Mouse (Mus musculus): ENCODE results near the gene Ptrhd1. TPM values are rescaled to one million over a fixed set of nuclear protein-coding genes. Genes with fewer than 3 reads are reported as not detected.
A peak's percentile ranks its signal among the peaks of the same experiment; 100 is the strongest.

The Ptrhd1 gene
- total and polyA plus RNA-seq, 3 experiments: 3.6 to 9.3 (median 6.7) TPM

DNA sequence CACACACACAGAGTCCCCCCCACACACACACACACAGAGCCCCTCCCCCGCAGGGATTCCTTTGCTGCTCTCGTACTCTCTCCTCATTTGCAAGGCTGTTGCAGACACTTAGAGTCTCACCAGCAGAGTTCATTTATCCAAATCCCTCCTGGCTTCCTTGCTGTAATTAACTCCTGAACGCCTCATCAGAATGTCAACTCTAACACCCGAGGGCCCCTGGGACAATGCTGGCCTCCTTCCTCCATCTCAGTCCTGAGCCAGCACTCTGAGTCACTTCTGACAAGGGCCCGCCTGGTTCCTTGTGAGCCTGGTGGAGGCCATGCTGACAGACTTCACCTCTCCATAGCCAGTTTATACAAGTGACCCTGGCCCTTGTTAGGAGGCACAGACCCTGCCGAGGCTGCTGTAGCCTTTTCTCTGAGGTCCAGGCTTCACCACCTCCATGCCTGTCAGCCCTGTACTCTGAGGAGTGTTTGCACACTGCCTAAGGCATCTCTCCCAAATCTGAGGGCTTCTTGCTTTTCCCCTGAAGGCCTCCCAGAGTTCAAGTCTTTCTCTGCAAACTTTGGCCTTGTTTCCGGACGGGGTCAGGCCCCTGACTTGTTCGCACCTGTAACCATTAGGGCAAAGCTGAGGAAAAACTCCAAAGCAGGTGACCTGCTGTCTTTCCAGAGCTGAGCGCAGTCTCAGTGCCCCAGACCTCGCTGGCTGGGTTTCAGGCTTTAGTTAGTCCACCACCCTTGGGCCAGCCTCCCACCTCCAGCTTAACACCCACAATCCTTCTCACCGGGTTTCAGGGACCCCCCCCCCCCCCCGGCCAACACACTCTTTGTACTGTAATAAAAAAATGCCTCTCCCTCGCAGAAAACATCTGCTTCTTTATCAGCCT, 45.4 kb upstream of the Ptrhd1 start:
- Histone ChIP-seq H3K79me2 (replicated peaks; ENCODE audit: control insufficient read depth, extremely low read depth, insufficient read depth, poor library complexity, severe bottlenecking) (no peaks in the 10 kb centered on the region), H3K27ac (ENCODE audit: insufficient read depth, low read depth) (no peak overlapping the region), H3K9ac (ENCODE audit: insufficient read depth, low read depth) (no peak overlapping the region), H3K9me3 (replicated peaks; ENCODE audit: low read length) (no peaks in the 10 kb centered on the region), H3K4me1 (ENCODE audit: control insufficient read depth in 1 of 2, insufficient read depth in 2 of 2) (peaks cover 2 to 13% of the 10 kb centered on the region in 2 experiments; a peak in 3 of 4 replicates), H3K4me3 (replicated peaks in 1 of 3; ENCODE audit: low read depth in 2 of 3, low read length in 2 of 3, poor library complexity in 1 of 3) (peak overlapping the region in 1 of 3 experiments; percentile 7), H3K27me3 (replicated peaks) (no peaks in the 10 kb centered on the region), H3K36me3 (replicated peaks in 1 of 2; ENCODE audit: control insufficient read depth in 1 of 2, insufficient read depth in 1 of 2, low read length in 1 of 2) (no peaks in the 10 kb centered on the region), H3K4me2 (ENCODE audit: insufficient read depth, low read depth, poor library complexity, severe bottlenecking) (no peak overlapping the region)
- in situ Hi-C loops (cut with MboI; ENCODE audit: low pct_ligation_motif_present, low pct_unique_long_range_greater_than_20kb, low sequenced_read_pairs) (no loop called here), dilution Hi-C loops (cut with MboI; ENCODE audit: extremely low pct_ligation_motif_present, extremely low pct_unique_long_range_greater_than_20kb, low sequenced_read_pairs) (no loop called here)
- TF ChIP-seq CHD2 (IDR thresholded peaks at IDR 0.05; ENCODE audit: low read length): 0 out of 2 replicates have a peak, but pooled peaks have one; percentile 11
- TF ChIP-seq SMC3 (IDR thresholded peaks at IDR 0.05; ENCODE audit: low read depth, low read length): no peak
- TF ChIP-seq HCFC1 (IDR thresholded peaks at IDR 0.05; ENCODE audit: low read depth, low read length): no peak
- DNase-seq (ENCODE audit: extremely low read depth): peak; percentile 37

DNA sequence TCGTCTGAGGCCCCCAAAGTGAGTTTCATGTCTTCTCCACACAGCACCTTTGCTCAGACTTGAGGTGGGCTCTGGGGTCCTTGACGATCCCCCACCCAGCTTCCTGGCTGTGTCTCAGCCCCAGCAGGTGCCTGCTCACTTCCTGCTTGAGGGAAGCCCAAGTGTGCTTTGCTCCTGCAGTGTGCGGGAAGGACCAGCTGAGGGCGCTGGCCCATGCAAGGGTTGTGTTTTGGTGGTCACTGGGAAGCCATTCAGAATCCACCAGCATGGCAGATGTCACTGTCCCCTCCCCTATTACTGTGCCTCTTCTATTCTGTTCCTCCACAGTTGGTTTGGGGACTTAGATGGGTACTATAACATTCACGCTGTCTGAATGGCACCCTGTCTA, 44.8 kb upstream of the Ptrhd1 start:
- Histone ChIP-seq H3K4me3 (replicated peaks in 1 of 3; ENCODE audit: low read depth in 2 of 3, low read length in 2 of 3, poor library complexity in 1 of 3) (no peak overlapping the region), H3K4me2 (ENCODE audit: insufficient read depth, low read depth, poor library complexity, severe bottlenecking) (no peak overlapping the region), H3K9ac (ENCODE audit: insufficient read depth, low read depth) (no peak overlapping the region), H3K9me3 (replicated peaks; ENCODE audit: low read length) (no peaks in the 10 kb centered on the region), H3K36me3 (replicated peaks in 1 of 2; ENCODE audit: control insufficient read depth in 1 of 2, insufficient read depth in 1 of 2, low read length in 1 of 2) (no peaks in the 10 kb centered on the region), H3K79me2 (replicated peaks; ENCODE audit: control insufficient read depth, extremely low read depth, insufficient read depth, poor library complexity, severe bottlenecking) (no peaks in the 10 kb centered on the region), H3K27ac (ENCODE audit: insufficient read depth, low read depth) (no peak overlapping the region), H3K27me3 (replicated peaks) (no peaks in the 10 kb centered on the region), H3K4me1 (ENCODE audit: control insufficient read depth in 1 of 2, insufficient read depth in 2 of 2) (peaks cover 2 to 13% of the 10 kb centered on the region in 2 experiments; a peak in 3 of 4 replicates)
- TF ChIP-seq CTCF (conservative IDR thresholded peaks at IDR 0.05 in 1 of 2, IDR thresholded peaks at IDR 0.05 in 1 of 2; ENCODE audit: low read depth in 2 of 2, low read length in 2 of 2): peak; percentile 48 to 49; a peak in 3 of 4 replicates
- TF ChIP-seq MAX (IDR thresholded peaks at IDR 0.05; ENCODE audit: low read length): no peak
- TF ChIP-seq ELF1 (IDR thresholded peaks at IDR 0.05; ENCODE audit: low read depth, low read length): peak; percentile 73
- no peak for TF ChIP-seq POLR2A (IDR thresholded peaks at IDR 0.05; ENCODE audit: low read depth, low read length)
- TF ChIP-seq JUND (conservative IDR thresholded peaks at IDR 0.05; ENCODE audit: low read depth, low read length): no peak
- TF ChIP-seq ZMIZ1 (IDR thresholded peaks at IDR 0.05; ENCODE audit: low read depth, low read length): no peak
- dilution Hi-C loops (cut with MboI; ENCODE audit: extremely low pct_ligation_motif_present, extremely low pct_unique_long_range_greater_than_20kb, low sequenced_read_pairs) (no loop called here), in situ Hi-C loops (cut with MboI; ENCODE audit: low pct_ligation_motif_present, low pct_unique_long_range_greater_than_20kb, low sequenced_read_pairs) (no loop called here)
- peak; percentile 64 for DNase-seq (ENCODE audit: extremely low read depth)

DNA sequence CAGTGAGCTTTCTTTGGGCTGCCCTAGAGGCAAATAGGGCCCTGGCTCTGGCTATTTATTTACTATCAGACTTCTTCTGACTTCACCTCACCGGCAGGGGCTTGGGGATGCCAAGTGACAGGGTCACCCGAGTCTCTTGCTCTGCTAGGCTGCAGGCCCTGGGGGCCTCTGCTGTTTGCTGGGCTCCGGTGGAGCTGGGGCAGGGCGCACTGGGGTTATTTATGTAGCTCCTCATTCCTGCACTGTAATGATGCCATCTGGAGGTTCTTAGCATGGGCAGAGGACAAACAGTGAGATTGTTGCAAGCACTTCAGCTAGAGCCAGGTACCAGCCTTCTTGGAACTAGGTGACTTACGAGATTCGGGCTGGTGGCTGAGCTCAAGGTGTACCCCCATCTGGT, 41.3 kb upstream of the Ptrhd1 start:
- dilution Hi-C loops (cut with MboI; ENCODE audit: extremely low pct_ligation_motif_present, extremely low pct_unique_long_range_greater_than_20kb, low sequenced_read_pairs): no loop called here
- DNase-seq (ENCODE audit: extremely low read depth): no peak

More for the DNA sequence above, 41.3 kb upstream of the Ptrhd1 start:
- H3K9ac ChIP-seq (ENCODE audit: insufficient read depth, low read depth): no peak overlapping the region
- no peaks in the 10 kb centered on the region for H3K36me3 ChIP-seq (replicated peaks in 1 of 2; ENCODE audit: control insufficient read depth in 1 of 2, insufficient read depth in 1 of 2, low read length in 1 of 2)
- H3K4me3 ChIP-seq (replicated peaks in 1 of 3; ENCODE audit: low read depth in 2 of 3, low read length in 2 of 3, poor library complexity in 1 of 3): no peak overlapping the region
- in situ Hi-C loops (cut with MboI; ENCODE audit: low pct_ligation_motif_present, low pct_unique_long_range_greater_than_20kb, low sequenced_read_pairs): no loop called here
- no peaks in the 10 kb centered on the region for H3K79me2 ChIP-seq (replicated peaks; ENCODE audit: control insufficient read depth, extremely low read depth, insufficient read depth, poor library complexity, severe bottlenecking)
- peaks cover 2 to 13% of the 10 kb centered on the region in 2 experiments; a peak in 3 of 4 replicates for H3K4me1 ChIP-seq (ENCODE audit: control insufficient read depth in 1 of 2, insufficient read depth in 2 of 2)
- H3K27me3 ChIP-seq (replicated peaks): no peaks in the 10 kb centered on the region
- TF ChIP-seq RCOR1 (conservative IDR thresholded peaks at IDR 0.05; ENCODE audit: low read depth, low read length) (no peak), MXI1 (IDR thresholded peaks at IDR 0.05; ENCODE audit: low read depth, low read length) (no peak), BHLHE40 (IDR thresholded peaks at IDR 0.05; ENCODE audit: low read depth, low read length) (no peak), HCFC1 (IDR thresholded peaks at IDR 0.05; ENCODE audit: low read depth, low read length) (no peak), TBP (conservative IDR thresholded peaks at IDR 0.05; ENCODE audit: low read depth, low read length) (no peak), KAT2A (IDR thresholded peaks at IDR 0.05; ENCODE audit: insufficient replicate concordance, low read length) (no peak), ZKSCAN1 (IDR thresholded peaks at IDR 0.05; ENCODE audit: borderline replicate concordance, low read depth, low read length) (no peak), RAD21 (IDR thresholded peaks at IDR 0.05; ENCODE audit: low read depth, low read length) (no peak), USF1 (IDR thresholded peaks at IDR 0.05; ENCODE audit: low read depth, low read length) (no peak), POLR2AphosphoS2 (IDR thresholded peaks at IDR 0.05; ENCODE audit: low read depth, low read length) (no peak), ETS1 (conservative IDR thresholded peaks at IDR 0.05; ENCODE audit: low read depth, low read length) (no peak), NRF1 (IDR thresholded peaks at IDR 0.05; ENCODE audit: low read depth, low read length) (no peak), NELFE (IDR thresholded peaks at IDR 0.05; ENCODE audit: low read depth, low read length) (no peak), CTCF (conservative IDR thresholded peaks at IDR 0.05 in 1 of 2, IDR thresholded peaks at IDR 0.05 in 1 of 2; ENCODE audit: low read depth in 2 of 2, low read length in 2 of 2) (no peak), IRF4 (IDR thresholded peaks at IDR 0.05; ENCODE audit: low read depth, low read length) (no peak), EP300 (IDR thresholded peaks at IDR 0.05; ENCODE audit: low read length) (no peak), ELF1 (IDR thresholded peaks at IDR 0.05; ENCODE audit: low read depth, low read length) (no peak), POLR2A (IDR thresholded peaks at IDR 0.05; ENCODE audit: low read depth, low read length) (no peak), ZMIZ1 (IDR thresholded peaks at IDR 0.05; ENCODE audit: low read depth, low read length) (no peak)
- no peaks in the 10 kb centered on the region for H3K9me3 ChIP-seq (replicated peaks; ENCODE audit: low read length)
- H3K4me2 ChIP-seq (ENCODE audit: insufficient read depth, low read depth, poor library complexity, severe bottlenecking): no peak overlapping the region
- H3K27ac ChIP-seq (ENCODE audit: insufficient read depth, low read depth): no peak overlapping the region
